Mouse (Mus musculus): ENCODE data around the gene Mrps6.
"Not testable (repeated sequence)": the region's sequence is repeated elsewhere in the genome, so short reads cannot be mapped to it uniquely, and the experiment has no call there.

The Mrps6 gene

GRCm38 (mm10) chr16:92062832-92063231 is 4.8 kb downstream of the Mrps6 start:
- no peak for DNase-seq (ENCODE audit: low read depth, low spot score)

GRCm38 (mm10) chr16:92064801-92065200 is 6.7 kb downstream of the Mrps6 start:
- no peak for DNase-seq (ENCODE audit: low read depth, low spot score)

DNA sequence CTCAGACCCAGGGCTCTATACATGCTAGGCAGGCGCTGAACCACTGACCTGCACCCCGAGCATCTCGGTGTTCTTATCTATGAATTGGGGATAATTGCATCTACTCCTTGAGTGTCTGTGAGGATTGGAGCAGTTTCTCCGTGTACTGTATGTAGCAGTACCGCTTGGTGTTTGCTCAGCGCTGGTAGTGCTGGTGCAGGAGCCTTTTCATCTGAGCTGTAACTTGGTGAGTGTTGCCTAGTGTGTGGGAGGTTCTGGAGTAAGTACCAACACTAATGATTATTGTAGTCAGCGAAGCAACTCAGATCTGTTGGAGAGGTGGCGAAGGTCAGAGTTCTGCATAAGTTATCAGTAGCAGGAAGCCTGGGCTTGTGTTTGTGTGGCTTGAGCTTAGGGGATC is 12.3 kb downstream of the Mrps6 start:
- no peak for DNase-seq (ENCODE audit: low read depth, low spot score)

GRCm38 (mm10) chr16:92076797-92077196 is 18.7 kb downstream of the Mrps6 start:
- DNase-seq (ENCODE audit: low read depth, low spot score): no peak

GRCm38 (mm10) chr16:92083771-92084453 is 25.8 kb downstream of the Mrps6 start:
- DNase-seq (ENCODE audit: low read depth, low spot score): no peak

GRCm38 (mm10) chr16:92089225-92089624 is 31.2 kb downstream of the Mrps6 start:
- DNase-seq (ENCODE audit: low read depth, low spot score): no peak

GRCm38 (mm10) chr16:92091876-92092275 is 33.8 kb downstream of the Mrps6 start:
- no peak for DNase-seq (ENCODE audit: low read depth, low spot score)

- no peak for DNase-seq (ENCODE audit: low read depth, low spot score)
Observed at GRCm38 (mm10) chr16:92098351-92099051, 40.4 kb downstream of the Mrps6 start.

- DNase-seq (ENCODE audit: low read depth, low spot score): no peak
Observed at GRCm38 (mm10) chr16:92099598-92099997, 41.5 kb downstream of the Mrps6 start.

GRCm38 (mm10) chr16:92100111-92100510 is 42.0 kb downstream of the Mrps6 start:
- DNase-seq (ENCODE audit: low read depth, low spot score): no peak

GRCm38 (mm10) chr16:92102115-92102514 is 44.0 kb downstream of the Mrps6 start:
- no peak for DNase-seq (ENCODE audit: low read depth, low spot score)

- not testable (repeated sequence) for DNase-seq (ENCODE audit: low read depth, low spot score)
Observed at GRCm38 (mm10) chr16:92102931-92103330, 44.9 kb downstream of the Mrps6 start.

DNA sequence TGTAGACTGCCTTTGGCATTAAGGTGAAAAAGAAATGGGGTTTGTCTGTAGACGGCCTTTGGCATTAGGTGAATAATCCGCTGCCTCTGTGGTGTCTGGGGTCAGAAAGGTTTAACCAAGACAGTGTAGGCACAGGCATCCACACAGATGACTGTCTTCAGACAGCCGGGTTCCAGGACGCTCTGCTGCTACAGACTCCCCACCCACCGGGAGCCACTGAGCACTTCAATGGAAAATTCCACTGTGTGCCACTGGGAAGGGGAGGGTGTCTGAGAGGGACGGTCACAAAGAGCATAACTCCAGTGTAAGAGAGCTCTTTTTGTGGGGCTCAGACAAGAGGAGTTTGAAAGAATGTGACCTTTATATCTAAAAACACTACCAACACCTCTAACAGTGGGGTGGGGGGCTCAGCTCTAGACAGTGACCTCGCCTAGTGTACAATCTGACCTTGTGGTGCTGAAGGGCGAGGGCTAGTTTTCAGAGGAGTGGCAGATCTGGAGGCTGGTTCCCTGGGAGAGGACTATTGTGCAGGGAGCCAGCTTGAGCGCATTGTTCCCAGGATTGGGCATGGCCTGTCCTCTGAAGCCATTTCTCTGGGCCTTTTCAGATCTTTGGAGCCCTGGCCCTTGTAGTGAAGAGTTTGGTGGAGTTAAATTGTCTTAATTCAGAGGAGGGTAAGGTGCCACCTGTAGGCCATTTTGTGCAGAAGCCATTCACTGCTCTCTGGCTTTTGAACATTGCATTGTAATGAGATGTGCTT is 45.7 kb downstream of the Mrps6 start:
- no peak for DNase-seq (ENCODE audit: low read depth, low spot score)

DNA sequence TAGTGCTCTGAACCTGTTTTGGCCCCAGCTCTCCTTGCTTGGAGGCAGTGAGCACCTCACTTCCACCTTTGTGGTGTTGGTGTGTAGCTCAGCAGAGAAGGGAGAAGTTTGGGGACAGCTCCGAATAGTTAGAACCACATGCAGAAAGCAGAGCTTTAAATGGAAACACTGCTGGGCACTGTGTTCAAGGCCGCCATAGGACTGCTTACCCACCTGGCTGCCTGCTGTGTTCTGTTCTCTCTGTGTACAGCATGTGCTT is 46.2 kb downstream of the Mrps6 start:
- no peak for DNase-seq (ENCODE audit: low read depth, low spot score)

- no peak for DNase-seq (ENCODE audit: low read depth, low spot score)
Observed at GRCm38 (mm10) chr16:92104951-92105350, 46.9 kb downstream of the Mrps6 start.

DNA sequence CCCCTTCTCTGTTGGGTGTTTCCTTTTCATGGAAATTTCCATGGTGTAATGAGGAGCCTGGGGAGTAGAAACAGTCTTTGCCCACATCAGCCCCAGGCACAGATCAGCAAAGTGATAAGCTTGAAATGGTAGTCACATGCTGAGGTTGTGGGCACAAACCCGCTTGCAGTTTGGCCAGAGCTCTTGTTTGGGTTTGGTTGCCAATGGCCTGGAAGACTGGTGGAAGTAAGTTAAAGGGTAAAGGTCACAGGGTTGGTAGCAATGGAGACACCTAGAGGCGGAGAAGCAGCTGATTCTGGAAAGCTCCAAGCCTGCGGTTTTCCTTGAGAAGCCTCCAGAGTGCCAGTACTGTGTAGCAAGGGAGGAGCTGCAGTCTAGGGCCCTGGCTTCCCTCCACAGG is 47.6 kb downstream of the Mrps6 start:
- DNase-seq (ENCODE audit: low read depth, low spot score): no peak

GRCm38 (mm10) chr16:92107346-92107745 is 49.3 kb downstream of the Mrps6 start:
- no peak for DNase-seq (ENCODE audit: low read depth, low spot score)

DNA sequence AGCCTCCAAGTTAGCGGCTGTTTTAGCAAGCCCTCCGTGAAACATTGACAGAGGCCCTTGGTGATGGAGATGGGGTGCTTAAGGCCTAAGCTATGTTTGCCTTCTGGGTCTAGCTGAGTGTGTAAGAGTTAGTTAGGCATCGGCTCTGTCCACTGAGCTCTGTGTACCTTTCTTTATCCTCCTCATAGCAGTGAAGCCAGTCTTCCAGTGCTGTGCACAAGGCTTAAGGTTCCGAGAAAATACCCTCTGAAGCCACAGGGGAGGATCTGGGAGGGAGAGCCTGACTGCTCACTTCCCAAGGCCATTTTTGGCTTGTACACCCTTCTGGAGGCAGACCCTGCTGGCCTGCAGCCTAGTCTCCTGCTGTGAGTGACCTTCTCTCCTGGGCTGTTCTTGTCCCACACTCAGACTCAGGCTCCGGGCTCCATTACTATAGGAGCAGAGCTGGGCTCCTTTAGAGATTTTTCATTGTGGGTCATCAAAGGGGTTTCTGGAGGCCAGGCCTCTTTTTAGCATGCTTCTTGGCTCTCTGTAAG is 56.7 kb downstream of the Mrps6 start:
- DNase-seq (ENCODE audit: low read depth, low spot score): no peak

DNA sequence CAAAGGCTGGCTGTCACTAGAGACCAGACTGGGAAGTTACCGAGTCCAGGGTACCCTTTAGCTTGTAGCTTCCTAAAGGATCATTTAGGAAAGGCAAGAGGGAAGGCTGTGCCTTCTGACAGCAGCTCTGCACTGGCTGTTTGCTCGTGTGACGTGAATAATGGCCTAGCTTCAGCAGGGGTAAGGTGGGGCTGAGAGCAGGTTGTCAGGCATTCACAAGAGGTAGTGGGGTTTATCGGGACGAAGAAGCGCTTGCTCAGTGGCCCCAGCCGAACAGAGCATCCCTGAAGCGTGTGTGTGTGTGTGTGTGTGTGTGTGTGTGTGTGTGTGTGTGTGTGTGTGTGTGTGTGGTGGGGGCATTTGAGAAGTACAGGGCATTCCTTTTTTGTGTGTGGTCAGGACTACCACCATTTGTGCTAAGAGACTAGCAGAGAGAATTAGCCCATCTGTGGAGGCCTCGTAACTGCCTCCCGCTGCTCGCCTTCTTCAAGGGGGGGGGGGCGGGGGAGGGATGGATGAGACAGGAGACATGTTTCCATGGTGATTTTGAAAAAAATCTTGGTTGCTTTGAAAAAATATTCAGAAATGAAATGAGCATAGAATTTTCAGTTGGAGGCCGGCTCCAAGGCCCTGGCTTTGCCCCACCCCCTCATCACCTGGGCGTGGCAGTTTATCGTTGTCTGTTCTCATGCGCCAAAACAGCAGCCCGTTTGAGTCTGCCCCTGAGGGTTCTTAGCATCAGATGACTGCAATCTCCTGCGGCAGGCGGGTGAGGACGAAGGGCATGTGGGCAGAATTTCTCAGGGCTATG is 57.7 kb downstream of the Mrps6 start:
- no peak for DNase-seq (ENCODE audit: low read depth, low spot score)

DNA sequence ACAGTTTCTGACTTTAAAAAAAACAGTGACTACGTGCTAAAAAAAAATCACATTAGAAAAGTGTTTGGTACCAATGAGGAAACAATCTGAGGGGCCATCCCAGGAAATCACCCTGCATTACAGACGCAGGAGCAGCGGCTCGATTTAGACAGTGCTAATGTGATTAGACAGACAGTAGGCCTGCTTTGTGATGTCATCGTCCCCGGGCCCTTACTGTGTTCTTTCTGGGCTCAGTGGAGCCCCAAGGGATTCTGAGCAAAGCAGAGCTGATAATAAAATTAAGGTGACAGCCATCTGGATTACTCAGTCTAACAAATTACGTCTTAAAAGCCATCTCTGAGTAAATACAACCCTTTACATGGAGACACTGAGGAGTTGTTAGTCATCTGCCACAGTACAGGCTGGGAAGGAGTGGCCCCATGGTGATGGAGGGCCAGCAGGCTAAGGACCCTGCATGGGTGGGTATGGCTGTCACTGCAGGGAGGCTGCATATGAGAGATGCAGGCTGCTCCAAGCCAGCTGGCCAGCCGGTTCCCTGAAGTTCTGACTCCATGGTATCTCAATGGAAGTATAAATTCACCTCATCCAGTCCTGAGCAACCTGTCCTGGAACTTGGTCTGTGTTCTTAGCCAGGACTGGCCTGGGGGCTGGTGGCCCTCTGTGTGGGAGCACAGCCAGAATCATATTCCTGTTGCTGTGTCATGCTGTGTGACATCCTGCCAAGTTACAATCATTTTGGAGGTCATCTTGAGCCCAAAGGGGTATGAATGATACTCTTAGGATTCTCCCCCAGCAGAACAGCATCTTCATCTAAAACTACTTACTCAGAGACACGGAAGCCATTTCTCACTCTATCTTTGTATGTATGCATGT is 59.5 kb downstream of the Mrps6 start:
- no peak for DNase-seq (ENCODE audit: low read depth, low spot score)

- no peak for DNase-seq (ENCODE audit: low read depth, low spot score)
Observed at GRCm38 (mm10) chr16:92119013-92119515, 61.0 kb downstream of the Mrps6 start.
